Mouse (Mus musculus): ENCODE results near the gene Frmd5.

The Frmd5 gene

GRCm38 (mm10) chr2:121679711-121680110, 127.2 kb downstream of the Frmd5 start:
- peak; percentile 37 for DNase-seq

- no peak for DNase-seq
Measured at GRCm38 (mm10) chr2:121677649-121677986, 129.3 kb downstream of the Frmd5 start.

GRCm38 (mm10) chr2:121676951-121677648, 129.8 kb downstream of the Frmd5 start:
- no peak for DNase-seq

- no peak for DNase-seq
Measured at GRCm38 (mm10) chr2:121675895-121676294, 131.0 kb downstream of the Frmd5 start.

- no peak for DNase-seq
Measured at GRCm38 (mm10) chr2:121675136-121675535, 131.8 kb downstream of the Frmd5 start.

- DNase-seq, result no peak
Measured at GRCm38 (mm10) chr2:121674211-121674610, 132.7 kb downstream of the Frmd5 start.

- DNase-seq, result no peak
Measured at GRCm38 (mm10) chr2:121669846-121670245, 137.0 kb downstream of the Frmd5 start.

GRCm38 (mm10) chr2:121668256-121668655, 138.6 kb downstream of the Frmd5 start:
- no peak for DNase-seq

GRCm38 (mm10) chr2:121661160-121661502, 145.8 kb downstream of the Frmd5 start:
- DNase-seq, result no peak

GRCm38 (mm10) chr2:121660461-121661159, 146.3 kb downstream of the Frmd5 start:
- no peak for DNase-seq

GRCm38 (mm10) chr2:121659350-121659749, 147.5 kb downstream of the Frmd5 start:
- no peak for DNase-seq

GRCm38 (mm10) chr2:121658123-121658767, 148.6 kb downstream of the Frmd5 start:
- no peak for DNase-seq

- DNase-seq, result no peak
Measured at GRCm38 (mm10) chr2:121655966-121656365, 150.9 kb downstream of the Frmd5 start.

- DNase-seq, result no peak
Measured at GRCm38 (mm10) chr2:121655106-121655505, 151.8 kb downstream of the Frmd5 start.

GRCm38 (mm10) chr2:121646528-121646927, 160.4 kb downstream of the Frmd5 start:
- DNase-seq, result no peak

GRCm38 (mm10) chr2:121642934-121643333, 164.0 kb downstream of the Frmd5 start:
- no peak for DNase-seq

- DNase-seq, result no peak
Measured at GRCm38 (mm10) chr2:121632091-121632490, 174.8 kb downstream of the Frmd5 start.

GRCm38 (mm10) chr2:121630286-121630685, 176.6 kb downstream of the Frmd5 start:
- DNase-seq, result no peak

- DNase-seq, result no peak
Measured at GRCm38 (mm10) chr2:121628290-121628689, 178.6 kb downstream of the Frmd5 start.

- DNase-seq, result no peak
Measured at GRCm38 (mm10) chr2:121625901-121626300, 181.0 kb downstream of the Frmd5 start.

GRCm38 (mm10) chr2:121621262-121622163, 185.4 kb downstream of the Frmd5 start:
- peak; percentile 37 for DNase-seq

- DNase-seq, result no peak
Measured at GRCm38 (mm10) chr2:121620582-121621261, 186.2 kb downstream of the Frmd5 start.

GRCm38 (mm10) chr2:121615199-121615559, 191.7 kb downstream of the Frmd5 start:
- DNase-seq, result no peak

All from embryo, embryonic 11 days (tissue).